Mouse (Mus musculus) MEL (cell line): ENCODE data around the gene Strada. TPM values are rescaled to one million over a fixed set of nuclear protein-coding genes. Genes with fewer than 3 reads are reported as not detected.

ENCODE experiments used
- DNase-seq: peaks from one replicate; pipeline ENCODE4 v3.0.0; 2011; ENCODE audit warnings: low read depth, low spot score
- H3K27ac ChIP-seq: 2 replicates; pipeline ENCODE4 v1.5.1; 2012; ENCODE audit warnings: low read depth, mild to moderate bottlenecking, control low read depth, low read length, moderate library complexity; ENCODE audit not compliant: control insufficient read depth
- H3K27me3 ChIP-seq, 2 experiments: fragments of 150-350 bp in 1 of 2; sonication (generic) in 1 of 2; 2 replicates each; pipeline ENCODE4 v1.6.1; 2012; ENCODE audit warnings: low read length in 2 of 2, mild to moderate bottlenecking in 2 of 2, improper control_type of control experiment in 1 of 2, moderate library complexity in 1 of 2; ENCODE audit not compliant: insufficient read depth in 2 of 2, control insufficient read depth in 1 of 2
- H3K36me3 ChIP-seq, 2 experiments: 2 replicates each; pipeline ENCODE4 v1.6.1; 2012 to 2014; ENCODE audit warnings: low read length in 2 of 2, improper control_type of control experiment in 1 of 2, inconsistent platforms in 1 of 2, mild to moderate bottlenecking in 1 of 2; ENCODE audit not compliant: insufficient read depth in 2 of 2, control insufficient read depth in 1 of 2
- H3K4me1 ChIP-seq, 2 experiments: fragments of 150-350 bp in 1 of 2; sonication (generic) in 1 of 2; 2 replicates each; pipeline ENCODE4 v1.6.1; 2012; ENCODE audit warnings: low read length in 2 of 2, improper control_type of control experiment in 1 of 2, mild to moderate bottlenecking in 1 of 2; ENCODE audit not compliant: insufficient read depth in 2 of 2, control insufficient read depth in 1 of 2
- H3K4me3 ChIP-seq, 2 experiments: fragments of 150-350 bp in 1 of 2; sonication (generic) in 1 of 2; 2 replicates each; pipeline ENCODE4 v1.5.1; 2012; ENCODE audit warnings: low read depth in 2 of 2, low read length in 2 of 2, mild to moderate bottlenecking in 2 of 2, moderate library complexity in 2 of 2, control low read depth in 1 of 2, improper control_type of control experiment in 1 of 2; ENCODE audit not compliant: control insufficient read depth in 1 of 2, insufficient read depth in 1 of 2
- H3K79me2 ChIP-seq: 2 replicates; pipeline ENCODE4 v1.6.1; 2012; ENCODE audit warnings: mild to moderate bottlenecking, low read length, moderate library complexity; ENCODE audit not compliant: control insufficient read depth, poor library complexity, insufficient read depth
- H3K9ac ChIP-seq: 2 replicates; pipeline ENCODE4 v1.6.1; 2012; ENCODE audit warnings: low read depth, mild to moderate bottlenecking, control low read depth, low read length, moderate library complexity; ENCODE audit not compliant: control insufficient read depth, poor library complexity, severe bottlenecking
- H3K9me3 ChIP-seq: fragments of 150-350 bp; sonication (generic); replicated peaks from 2 replicates; pipeline ENCODE4 v1.6.1; 2012; ENCODE audit warnings: mild to moderate bottlenecking, low read length, improper control_type of control experiment, moderate library complexity; ENCODE audit not compliant: insufficient read depth
- ELF1 ChIP-seq: IDR thresholded peaks from 2 replicates; pipeline ENCODE4 v1.6.1; 2014; ENCODE audit warnings: low read depth, mild to moderate bottlenecking, inconsistent platforms, low read length, improper control_type of control experiment, moderate library complexity
- GATA1 ChIP-seq: IDR thresholded peaks from 2 replicates; pipeline ENCODE4 v1.6.1; 2011; ENCODE audit warnings: low read depth, low read length, improper control_type of control experiment
- HCFC1 ChIP-seq: IDR thresholded peaks from 2 replicates; pipeline ENCODE4 v1.6.1; 2012; ENCODE audit warnings: low read depth, mild to moderate bottlenecking, inconsistent platforms, low read length, improper control_type of control experiment, moderate library complexity
- KAT2A ChIP-seq: conservative IDR thresholded peaks from 2 replicates; pipeline ENCODE4 v1.6.1; 2012; ENCODE audit warnings: low read depth, low read length, improper control_type of control experiment, inconsistent platforms
- MEF2A ChIP-seq: IDR thresholded peaks from 2 replicates; pipeline ENCODE4 v1.6.1; 2014; ENCODE audit warnings: low read depth, mild to moderate bottlenecking, inconsistent platforms, low read length, improper control_type of control experiment; ENCODE audit not compliant: poor library complexity, insufficient replicate concordance, severe bottlenecking; ENCODE audit errors: extremely low read depth
- MXI1 ChIP-seq: IDR thresholded peaks from 2 replicates; pipeline ENCODE4 v1.6.1; 2011; ENCODE audit warnings: mild to moderate bottlenecking, low read depth, low read length, improper control_type of control experiment
- MYB ChIP-seq: IDR thresholded peaks from 2 replicates; pipeline ENCODE4 v1.6.1; 2011; ENCODE audit warnings: mild to moderate bottlenecking, low read depth, low read length, improper control_type of control experiment
- MYC ChIP-seq: IDR thresholded peaks from 2 replicates; pipeline ENCODE4 v1.6.1; 2011; ENCODE audit warnings: low read depth, mild to moderate bottlenecking, low read length, improper control_type of control experiment, moderate library complexity
- NELFE ChIP-seq: IDR thresholded peaks from 2 replicates; pipeline ENCODE4 v1.6.1; 2011; ENCODE audit warnings: low read depth, low read length, improper control_type of control experiment
- POLR2AphosphoS2 ChIP-seq: IDR thresholded peaks from 2 replicates; pipeline ENCODE4 v1.6.1; 2011; ENCODE audit warnings: low read length, improper control_type of control experiment
- POLR2AphosphoS5 ChIP-seq: IDR thresholded peaks from 2 replicates; pipeline ENCODE4 v1.6.1; 2012; ENCODE audit warnings: low read depth, borderline replicate concordance, mild to moderate bottlenecking, inconsistent platforms, low read length, moderate library complexity, mixed read lengths
- RCOR1 ChIP-seq: IDR thresholded peaks from 2 replicates; pipeline ENCODE4 v1.6.1; 2012; ENCODE audit warnings: low read depth, mild to moderate bottlenecking, inconsistent platforms, low read length, improper control_type of control experiment
- TAL1 ChIP-seq: IDR thresholded peaks from 2 replicates; pipeline ENCODE4 v1.6.1; 2012; ENCODE audit warnings: mild to moderate bottlenecking, inconsistent platforms, low read length, moderate library complexity, mixed read lengths
- TCF12 ChIP-seq: IDR thresholded peaks from 2 replicates; pipeline ENCODE4 v1.6.1; 2014; ENCODE audit warnings: low read depth, mild to moderate bottlenecking, inconsistent platforms, low read length, improper control_type of control experiment, moderate library complexity
- UBTF ChIP-seq: IDR thresholded peaks from 2 replicates; pipeline ENCODE4 v1.6.1; 2012; ENCODE audit warnings: low read depth, mild to moderate bottlenecking, inconsistent platforms, low read length, improper control_type of control experiment, moderate library complexity, borderline replicate concordance; ENCODE audit not compliant: insufficient read depth
- ZNF384 ChIP-seq: IDR thresholded peaks from 2 replicates; pipeline ENCODE4 v1.6.1; 2012; ENCODE audit warnings: low read depth, mild to moderate bottlenecking, inconsistent platforms, low read length, improper control_type of control experiment
- polyA plus RNA-seq, 2 experiments: library from polyadenylated mRNA; stranded (reverse) in 1 of 2; unstranded in 1 of 2; fragments of >175 nt in 1 of 2; fragments of >200 nt in 1 of 2; gene quantifications; 2 replicates each; pipeline versions ENCODE4 v1.2.1 to v1.2.4; 2012; ENCODE audit warnings: low replicate concordance in 2 of 2, low read depth in 1 of 2; ENCODE audit not compliant: insufficient read length in 2 of 2, insufficient read depth in 1 of 2, missing spikeins in 1 of 2
- total RNA-seq: library from RNA; depleted of rRNA; stranded (reverse); fragments of 300-350 nt; gene quantifications from 2 replicates; pipeline ENCODE4 v1.2.3, GENCODE M21; 2012

Strada gene
- total and polyA plus RNA-seq, 3 experiments = 25.5 to 39.8 TPM; not detected in 1

- Histone ChIP-seq H3K27ac (no peak overlapping the region), H3K9me3 (no peaks in the 10 kb centered on the region), H3K4me1 (peaks cover 28 to 48% of the 10 kb centered on the region in 2 experiments), H3K27me3 (no peaks in the 10 kb centered on the region), H3K9ac (no peak overlapping the region), H3K79me2 (no peaks in the 10 kb centered on the region), H3K36me3 (peaks cover 0 to 47% of the 10 kb centered on the region in 2 experiments; a peak in 3 of 4 replicates), H3K4me3 (no peak overlapping the region)
- no peak for DNase-seq
- TF ChIP-seq MYB (no peak), TAL1 (no peak), HCFC1 (no peak), MXI1 (no peak), RCOR1 (no peak), KAT2A (no peak), TCF12 (no peak), MYC (no peak)
These were observed 26.9 kb downstream of the Strada start for GRCm38 (mm10) chr11:106175081-106175480.

GRCm38 (mm10) chr11:106174372-106174771, 27.6 kb downstream of the Strada start:
- Histone ChIP-seq H3K36me3 (peaks cover 0 to 43% of the 10 kb centered on the region in 2 experiments; a peak in 3 of 4 replicates), H3K9me3 (no peaks in the 10 kb centered on the region), H3K4me3 (no peak overlapping the region), H3K27me3 (no peaks in the 10 kb centered on the region), H3K9ac (no peak overlapping the region), H3K4me1 (peaks cover 26 to 41% of the 10 kb centered on the region in 2 experiments), H3K79me2 (no peaks in the 10 kb centered on the region), H3K27ac (no peak overlapping the region)
- DNase-seq = no peak
- TF ChIP-seq ZNF384 (no peak), NELFE (no peak), GATA1 (no peak), UBTF (no peak), MEF2A (no peak), POLR2AphosphoS5 (no peak), ELF1 (no peak), MYC (no peak), POLR2AphosphoS2 (no peak)
